Mouse (Mus musculus) left cerebral cortex, adult 9 months (tissue): Measurements from ENCODE around the gene A930033H14Rik.

Source experiments
- DNase-seq, 2 experiments: peaks; one replicate each; pipeline ENCODE4 v3.0.0; 2022; ENCODE audit warnings: low spot score in 2 of 2

The A930033H14Rik gene

GRCm38 (mm10) chr10:69193721-69194120 is 19.2 kb downstream of the A930033H14Rik start:
- DNase-seq: no peak

- DNase-seq: no peak
These were observed 20.6 kb downstream of the A930033H14Rik start for GRCm38 (mm10) chr10:69192266-69192665.

GRCm38 (mm10) chr10:69190434-69191160 is 22.3 kb downstream of the A930033H14Rik start:
- no peak for DNase-seq

GRCm38 (mm10) chr10:69187773-69188443 is 25.0 kb downstream of the A930033H14Rik start:
- no peak for DNase-seq

GRCm38 (mm10) chr10:69185894-69186893 is 26.7 kb downstream of the A930033H14Rik start:
- DNase-seq: peak; percentile 39 to 64

GRCm38 (mm10) chr10:69185431-69185830 is 27.5 kb downstream of the A930033H14Rik start:
- DNase-seq: no peak

GRCm38 (mm10) chr10:69184903-69185302 is 28.0 kb downstream of the A930033H14Rik start:
- DNase-seq: no peak

GRCm38 (mm10) chr10:69180997-69181396 is 31.9 kb downstream of the A930033H14Rik start:
- DNase-seq: no peak

- DNase-seq: no peak
These were observed 33.6 kb downstream of the A930033H14Rik start for GRCm38 (mm10) chr10:69179341-69179740.

- no peak for DNase-seq
These were observed 36.8 kb downstream of the A930033H14Rik start for GRCm38 (mm10) chr10:69176116-69176515.

GRCm38 (mm10) chr10:69172412-69172811 is 40.5 kb downstream of the A930033H14Rik start:
- no peak for DNase-seq

- DNase-seq: no peak
These were observed 46.4 kb downstream of the A930033H14Rik start for GRCm38 (mm10) chr10:69166514-69166913.

- no peak for DNase-seq
These were observed 47.1 kb downstream of the A930033H14Rik start for GRCm38 (mm10) chr10:69165847-69166246.

GRCm38 (mm10) chr10:69165125-69165524 is 47.8 kb downstream of the A930033H14Rik start:
- no peak for DNase-seq

- DNase-seq: no peak
These were observed 49.7 kb downstream of the A930033H14Rik start for GRCm38 (mm10) chr10:69163216-69163615.

GRCm38 (mm10) chr10:69162577-69162976 is 50.3 kb downstream of the A930033H14Rik start:
- no peak for DNase-seq

- no peak for DNase-seq
These were observed 51.4 kb downstream of the A930033H14Rik start for GRCm38 (mm10) chr10:69161503-69161902.

- no peak for DNase-seq
These were observed 52.0 kb downstream of the A930033H14Rik start for GRCm38 (mm10) chr10:69160877-69161276.
